Mouse (Mus musculus) lung, postnatal 10 days (tissue): ENCODE measurements around the gene Pdhx.

Experiments used
- DNase-seq: peaks from one replicate; pipeline ENCODE4 v3.0.0; 2021

Gene Pdhx

GRCm38 (mm10) chr2:102986964-102987707 lies 86.2 kb downstream of the Pdhx start:
- DNase-seq, result peak; percentile 45

GRCm38 (mm10) chr2:102986424-102986823 lies 86.9 kb downstream of the Pdhx start:
- no peak for DNase-seq

- DNase-seq, result peak; percentile 24
Observed at GRCm38 (mm10) chr2:102982822-102983221, 90.5 kb downstream of the Pdhx start.

- no peak for DNase-seq
Observed at GRCm38 (mm10) chr2:102981446-102982314, 91.6 kb downstream of the Pdhx start.

GRCm38 (mm10) chr2:102980870-102981269 lies 92.4 kb downstream of the Pdhx start:
- no peak for DNase-seq

- DNase-seq, result no peak
Observed at GRCm38 (mm10) chr2:102979519-102979918, 93.8 kb downstream of the Pdhx start.

GRCm38 (mm10) chr2:102979112-102979511 lies 94.2 kb downstream of the Pdhx start:
- no peak for DNase-seq

- no peak for DNase-seq
Observed at GRCm38 (mm10) chr2:102975358-102975945, 97.9 kb downstream of the Pdhx start.

GRCm38 (mm10) chr2:102973115-102973514 lies 100.2 kb downstream of the Pdhx start:
- no peak for DNase-seq

GRCm38 (mm10) chr2:102972575-102972974 lies 100.7 kb downstream of the Pdhx start:
- DNase-seq, result peak; percentile 16

GRCm38 (mm10) chr2:102971951-102972350 lies 101.4 kb downstream of the Pdhx start:
- no peak for DNase-seq
